Mouse (Mus musculus) heart, adult 2 months (tissue): ENCODE data around the gene Uox.

Experiments used
- CTCF ChIP-seq: fragments of 200-600 bp; IDR thresholded peaks from 2 replicates; pipeline ENCODE4 v1.8.1; 2022; ENCODE audit warnings: antibody characterized with exemption, mild to moderate bottlenecking, moderate library complexity
- EP300 ChIP-seq: fragments of 200-500 bp; IDR thresholded peaks from 2 replicates; pipeline ENCODE4 v1.6.1; 2011; ENCODE audit warnings: low read depth, low read length, control low read depth; ENCODE audit not compliant: insufficient read depth
- POLR2A ChIP-seq: fragments of 200-500 bp; IDR thresholded peaks from 2 replicates; pipeline ENCODE4 v1.6.1; 2011; ENCODE audit warnings: mild to moderate bottlenecking, low read depth, low read length, control low read depth; ENCODE audit not compliant: insufficient read depth

- TF ChIP-seq EP300 (no peak), CTCF (no peak), POLR2A (no peak)
These were observed 12.7 kb upstream of the Uox start for GRCm38 (mm10) chr3:146557507-146557906.
